ENCODE assay signal across 28 mouse cellular contexts in the genomic region with DNA sequence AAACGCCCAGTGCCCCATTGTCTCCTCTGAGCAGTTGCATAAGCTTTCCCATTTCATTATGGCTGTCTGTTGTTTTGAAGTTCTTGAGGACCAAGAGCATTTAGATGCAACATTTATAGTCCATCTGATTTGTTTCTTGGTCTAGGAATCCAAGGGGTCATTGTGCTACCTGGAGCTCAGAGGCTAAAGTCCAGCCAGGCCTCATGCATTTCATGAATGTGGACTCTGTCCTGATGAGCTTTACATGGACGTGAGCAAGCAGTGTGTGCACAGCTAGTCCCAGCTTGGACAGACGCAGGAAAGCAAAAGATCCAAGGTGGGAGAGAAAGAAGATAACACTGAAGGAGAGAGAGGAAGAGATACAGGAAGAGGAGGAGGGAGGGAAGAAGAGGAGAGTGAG.
DNase-seq lines count a peak whose midpoint lies in the region; ATAC-seq and TF ChIP-seq lines count a peak whose summit lies in the region.
"Had no signal": no experiment of that assay in that cellular context is flagged by ENCODE, and none has a peak within 500 bp of the region (broad histone marks: within the 10 kb centered on the region; RNA-seq: fewer than 3 reads in every experiment).

No protein-coding gene starts in this region.

- no peaks in the 10 kb centered on the region for H3K27me3 ChIP-seq in kidney, embryonic 14.5 days (ENCODE audit: control insufficient read depth, insufficient read depth, low read length)
- H3K27me3 ChIP-seq in kidney, postnatal 0 days (ENCODE audit: insufficient read depth, low read length), result no peaks in the 10 kb centered on the region
- H3K27me3 ChIP-seq: CH12.LX; embryonic facial prominence, embryonic 13.5 days; forebrain, embryonic 12.5 days; forebrain, embryonic 15.5 days; hindbrain, embryonic 12.5 days; hindbrain, embryonic 15.5 days; Patski had no signal

- no peak overlapping the region for H3K4me2 ChIP-seq in kidney, embryonic 14.5 days (replicated peaks; ENCODE audit: low read depth, low read length)
- H3K4me2 ChIP-seq in kidney, postnatal 0 days (ENCODE audit: low read length), result no peak overlapping the region
- H3K4me2 ChIP-seq: embryonic facial prominence, embryonic 13.5 days; forebrain, embryonic 12.5 days; forebrain, embryonic 15.5 days; heart, embryonic 11.5 days; hindbrain, embryonic 12.5 days; hindbrain, embryonic 15.5 days had no signal

- no peak overlapping the region for H3K4me3 ChIP-seq in kidney, embryonic 14.5 days (ENCODE audit: low read length)
- H3K4me3 ChIP-seq in kidney, postnatal 0 days (replicated peaks; ENCODE audit: low read depth, low read length), result no peak overlapping the region
- H3K4me3 ChIP-seq: embryonic facial prominence, embryonic 10.5 days; embryonic facial prominence, embryonic 13.5 days; erythroblast, embryonic 14.5 days; forebrain, embryonic 12.5 days; forebrain, embryonic 15.5 days; hindbrain, embryonic 12.5 days; hindbrain, embryonic 15.5 days had no signal

- H3K9ac ChIP-seq in kidney, embryonic 14.5 days (ENCODE audit: low read depth, low read length), result no peak overlapping the region
- H3K9ac ChIP-seq in kidney, postnatal 0 days (ENCODE audit: low read depth, low read length), result no peak overlapping the region
- H3K9ac ChIP-seq: embryonic facial prominence, embryonic 13.5 days; forebrain, embryonic 12.5 days; forebrain, embryonic 15.5 days; hindbrain, embryonic 12.5 days; hindbrain, embryonic 15.5 days had no signal

- no peak for TF ChIP-seq CTCF in kidney, postnatal 0 days (IDR thresholded peaks at IDR 0.05; ENCODE audit: low read depth)

- ATAC-seq in kidney, embryonic 14.5 days (ENCODE audit: low FRiP score, low TSS enrichment), result no peak
- peak; percentile 69; the same call in 1 of the 2 replicates for ATAC-seq in kidney, postnatal 0 days (replicated peaks; ENCODE audit: low FRiP score, low read depth)
- ATAC-seq: forebrain, embryonic 15.5 days; Patski had no signal

- WGBS in kidney, embryonic 14.5 days, result 80% methylated on average over 3 of the region's 3 CpGs
- WGBS in kidney, postnatal 0 days, result 67% methylated on average over 3 of the region's 3 CpGs

- DNase-seq in kidney, adult 18-20 months, result peak; percentile 51
- peak; percentile 67 to 80 for DNase-seq in kidney, adult 8-10 months
- peak; percentile 11 for DNase-seq in kidney, postnatal 0 days (ENCODE audit: low spot score)
- DNase-seq in kidney, postnatal 25 days, result peak; percentile 53 to 72
- no peak for DNase-seq in urinary bladder, adult 2 months (ENCODE audit: low spot score)
- DNase-seq in thymus, postnatal 4 days, result no peak
- no peak for DNase-seq in layer of hippocampus, adult 11-12 months (ENCODE audit: low spot score)
- DNase-seq: adrenal gland, adult 2 months; adrenal gland, postnatal 14 days; B cell, adult 2 months; cerebellum, adult 11-12 months; cerebellum, adult 8-10 months; cerebellum, postnatal 36 days; embryo, embryonic 11 days; gastrocnemius, postnatal 10 days; heart, adult 11 months had no signal

- no peaks in the 10 kb centered on the region for H3K9me3 ChIP-seq in kidney, embryonic 14.5 days (ENCODE audit: control insufficient read depth, low read length)
- no peaks in the 10 kb centered on the region for H3K9me3 ChIP-seq in kidney, postnatal 0 days (replicated peaks; ENCODE audit: low read length)
- H3K9me3 ChIP-seq: embryonic facial prominence, embryonic 10.5 days; embryonic facial prominence, embryonic 13.5 days; forebrain, embryonic 12.5 days; forebrain, embryonic 15.5 days; hindbrain, embryonic 12.5 days; hindbrain, embryonic 15.5 days had no signal

- H3K4me1 ChIP-seq in kidney, embryonic 14.5 days (ENCODE audit: control insufficient read depth, insufficient read depth, low read length), result no peaks in the 10 kb centered on the region
- no peaks in the 10 kb centered on the region for H3K4me1 ChIP-seq in kidney, postnatal 0 days (replicated peaks; ENCODE audit: insufficient read depth, low read length)
- H3K4me1 ChIP-seq: embryonic facial prominence, embryonic 10.5 days; embryonic facial prominence, embryonic 13.5 days; forebrain, embryonic 12.5 days; forebrain, embryonic 15.5 days; hindbrain, embryonic 12.5 days; hindbrain, embryonic 15.5 days had no signal

- no peaks in the 10 kb centered on the region for H3K36me3 ChIP-seq in kidney, embryonic 14.5 days (ENCODE audit: control insufficient read depth, insufficient read depth, low read length)
- no peaks in the 10 kb centered on the region for H3K36me3 ChIP-seq in kidney, postnatal 0 days (ENCODE audit: insufficient read depth, low read length)
- H3K36me3 ChIP-seq: embryonic facial prominence, embryonic 10.5 days; embryonic facial prominence, embryonic 13.5 days; forebrain, embryonic 12.5 days; forebrain, embryonic 15.5 days; G1E; hindbrain, embryonic 12.5 days; hindbrain, embryonic 15.5 days had no signal

- no peak overlapping the region for H3K27ac ChIP-seq in kidney, embryonic 14.5 days (ENCODE audit: low read depth, low read length)
- H3K27ac ChIP-seq in kidney, postnatal 0 days, result no peak overlapping the region
- H3K27ac ChIP-seq: embryonic facial prominence, embryonic 10.5 days; embryonic facial prominence, embryonic 13.5 days; forebrain, embryonic 12.5 days; forebrain, embryonic 15.5 days; hindbrain, embryonic 12.5 days; hindbrain, embryonic 15.5 days had no signal

Comparison
In these comparisons a context has a peak if more than half of its experiments do, and no peak if none do; other contexts are left out.
1. DNase-seq: peak in kidney, adult 18-20 months (single experiment), kidney, adult 8-10 months (2 of 2), kidney, postnatal 0 days (single experiment) and kidney, postnatal 25 days (2 of 2); none in urinary bladder, adult 2 months (single experiment), thymus, postnatal 4 days (single experiment) and layer of hippocampus, adult 11-12 months (single experiment).